Mouse (Mus musculus): ENCODE data around the gene Cbl.

GRCm38 (mm10) chr9:44094737-44095136 is 139.1 kb downstream of the Cbl start:
- TF ChIP-seq POLR2A (IDR thresholded peaks at IDR 0.05; ENCODE audit: insufficient read depth, low read depth, low read length), result no peak
- TF ChIP-seq CTCF (IDR thresholded peaks at IDR 0.05; ENCODE audit: insufficient read depth, low read depth, low read length), result no peak

All from olfactory bulb, adult 2 months (tissue).